Mouse (Mus musculus): ENCODE data around the gene Hspb11. TPM values are rescaled to one million over a fixed set of nuclear protein-coding genes. Genes with fewer than 3 reads are reported as not detected.

Hspb11 gene
- total RNA-seq, 2 experiments from 2014 or later: 21.7 to 26.0 TPM

DNA sequence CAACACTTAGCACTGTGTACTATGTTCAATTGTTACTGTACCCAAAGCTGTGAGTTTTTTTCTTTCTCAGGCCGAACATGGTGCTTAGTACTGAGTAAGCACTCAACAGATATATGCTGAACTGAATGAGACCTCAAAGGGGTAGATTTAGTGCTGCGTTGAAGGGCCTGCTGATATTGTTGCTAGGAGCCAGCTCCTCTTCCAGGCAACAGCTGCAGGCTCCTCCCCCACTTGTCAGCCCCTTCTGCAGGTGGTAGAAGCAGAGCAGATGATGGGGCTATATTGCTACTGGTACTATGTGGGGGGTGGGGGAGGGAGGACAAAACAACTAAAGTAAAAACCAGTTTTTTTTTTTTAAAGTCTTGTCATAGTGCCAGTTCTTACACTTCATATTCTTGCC, 3.9 kb upstream of the Hspb11 start:
- no peak for DNase-seq

GRCm38 (mm10) chr4:107250494-107250893, 2.9 kb upstream of the Hspb11 start:
- DNase-seq: peak; percentile 17

GRCm38 (mm10) chr4:107252522-107252921, 871 bp upstream of the Hspb11 start:
- DNase-seq: no peak

DNA sequence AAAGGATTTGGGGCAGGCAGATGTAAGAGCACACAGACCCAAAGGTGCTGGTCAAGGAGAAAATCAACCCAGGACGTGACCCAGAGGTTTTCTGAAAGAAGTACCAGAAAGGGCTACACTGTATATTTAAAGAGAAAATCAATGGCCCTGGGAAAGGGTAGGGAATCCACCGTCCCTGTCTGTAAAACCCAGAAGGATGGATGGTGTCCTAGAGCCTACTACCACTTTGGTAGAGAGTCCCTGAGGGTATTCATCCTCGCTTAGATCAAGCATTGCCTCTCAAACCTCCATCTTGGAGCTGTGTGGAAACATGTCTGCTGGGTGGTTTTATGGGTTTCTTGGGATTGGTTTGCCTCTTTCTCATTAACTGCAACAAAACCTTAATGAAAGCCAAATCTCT, 1.0 kb downstream of the Hspb11 start:
- no peak for DNase-seq

DNA sequence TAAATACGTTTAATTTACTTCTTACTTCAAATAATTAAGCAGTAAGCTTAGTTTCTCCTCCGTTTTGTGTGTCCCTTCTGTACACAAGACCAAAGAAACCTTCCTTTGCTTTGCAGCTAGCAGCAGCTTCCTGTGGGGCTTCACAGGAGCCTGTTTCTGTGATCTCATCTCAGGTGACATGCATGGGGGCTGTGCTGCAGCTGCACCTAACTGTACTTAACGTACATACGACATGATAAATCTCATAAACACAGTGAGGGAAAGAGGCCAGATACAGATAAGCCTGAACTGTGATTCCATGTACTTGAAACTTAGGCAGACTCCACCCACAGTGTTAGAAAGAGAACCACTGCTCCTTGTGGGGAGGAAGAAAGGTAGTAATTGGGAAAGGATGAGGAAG, 6.6 kb downstream of the Hspb11 start:
- DNase-seq: no peak

DNA sequence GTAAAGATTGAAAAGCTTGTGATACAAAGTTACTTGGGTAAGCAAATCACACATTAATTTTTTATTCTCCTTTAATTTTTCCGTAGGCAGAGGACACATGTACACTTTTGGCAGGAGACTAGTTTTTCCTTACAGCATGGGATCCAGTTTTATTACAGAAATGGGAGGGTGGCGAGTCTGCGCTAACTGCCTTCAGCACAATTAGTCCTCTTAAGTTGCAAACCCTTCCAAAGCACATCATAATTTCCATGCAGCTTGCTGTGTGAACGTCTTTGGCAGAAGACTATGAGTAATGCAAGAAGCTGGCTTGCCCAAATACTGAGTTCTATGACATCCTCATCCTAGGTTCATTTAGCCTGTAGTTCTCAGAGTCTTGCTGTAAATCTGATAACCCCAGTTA, 20.3 kb downstream of the Hspb11 start:
- no peak for DNase-seq

DNA sequence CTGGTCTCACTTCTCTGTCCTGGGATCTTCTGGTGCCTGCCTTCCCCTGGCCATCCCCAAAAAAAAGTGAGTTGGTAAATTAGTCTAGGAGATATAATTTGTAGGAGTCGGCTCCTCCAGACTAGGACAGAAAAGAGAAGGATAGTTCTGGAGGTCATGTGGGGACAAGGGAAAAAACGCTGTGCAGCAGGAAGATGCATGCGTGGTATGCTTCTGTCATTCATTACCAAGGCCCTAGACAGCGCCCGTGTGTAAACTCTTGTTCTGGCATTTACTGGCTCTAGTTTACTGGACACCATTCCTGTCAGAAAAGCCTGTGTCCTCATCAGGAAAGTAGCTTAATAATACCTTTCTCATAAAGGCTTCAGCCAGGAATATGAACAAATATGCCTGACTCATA, 21.1 kb downstream of the Hspb11 start:
- DNase-seq: no peak

- no peak for DNase-seq
These were observed 24.9 kb downstream of the Hspb11 start for GRCm38 (mm10) chr4:107278188-107278707.

GRCm38 (mm10) chr4:107280843-107281475, 27.6 kb downstream of the Hspb11 start:
- no peak for DNase-seq

DNA sequence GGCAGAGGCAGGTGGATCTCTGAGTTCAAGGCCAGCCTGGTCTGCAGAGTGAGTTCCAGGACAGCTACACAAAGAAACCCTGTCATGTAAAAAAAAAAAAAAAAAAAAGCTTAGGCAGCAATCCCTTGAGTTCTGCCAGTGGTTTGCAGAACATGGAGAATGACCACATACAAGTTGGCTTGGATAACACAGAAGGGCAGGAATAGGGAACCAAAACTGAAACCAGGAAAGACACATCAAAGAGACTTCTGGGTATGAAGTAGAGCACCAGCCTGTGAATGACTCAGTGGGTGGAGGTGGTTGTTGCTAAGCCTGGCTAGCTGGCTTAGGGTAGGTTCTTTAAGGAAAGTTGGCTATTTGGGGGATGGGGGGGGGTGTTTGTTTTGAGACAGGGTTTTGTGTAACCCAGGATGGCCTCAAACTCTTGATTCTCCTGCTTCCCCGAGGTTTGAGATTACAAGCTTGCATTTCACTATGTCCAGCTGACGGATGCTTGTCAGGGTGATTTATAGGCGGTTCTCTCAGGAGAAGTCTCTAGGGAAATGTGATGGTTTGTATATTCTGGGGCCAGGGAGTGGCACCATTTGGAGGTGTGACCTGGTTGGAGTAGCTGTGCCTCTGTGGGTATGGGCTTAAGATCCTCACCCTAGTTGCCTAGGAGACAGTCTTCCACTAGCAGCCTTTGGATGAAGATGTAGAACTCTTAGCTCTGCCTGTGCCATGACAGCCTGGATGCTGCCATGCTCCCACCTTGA, 32.2 kb downstream of the Hspb11 start:
- DNase-seq: no peak

DNA sequence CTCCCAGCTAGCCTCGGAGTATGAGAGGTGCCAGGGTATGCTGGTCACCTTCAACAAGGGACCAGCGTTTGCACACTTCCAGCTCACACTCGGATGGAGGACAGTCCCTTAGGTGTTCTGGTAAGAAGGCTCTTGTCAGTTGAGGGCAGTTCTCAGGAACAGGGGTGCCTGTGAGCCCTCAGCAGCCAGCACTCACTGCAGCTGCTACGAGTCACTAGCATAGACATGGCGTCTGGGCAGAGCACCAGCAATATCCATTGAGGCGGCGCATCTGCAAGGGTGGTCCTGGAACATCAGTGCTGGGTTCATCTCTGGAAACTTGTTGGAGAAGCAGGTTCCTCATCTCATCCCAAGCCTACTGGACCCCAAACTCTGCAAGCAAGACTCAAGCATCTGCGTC, 33.0 kb downstream of the Hspb11 start:
- DNase-seq: no peak

DNA sequence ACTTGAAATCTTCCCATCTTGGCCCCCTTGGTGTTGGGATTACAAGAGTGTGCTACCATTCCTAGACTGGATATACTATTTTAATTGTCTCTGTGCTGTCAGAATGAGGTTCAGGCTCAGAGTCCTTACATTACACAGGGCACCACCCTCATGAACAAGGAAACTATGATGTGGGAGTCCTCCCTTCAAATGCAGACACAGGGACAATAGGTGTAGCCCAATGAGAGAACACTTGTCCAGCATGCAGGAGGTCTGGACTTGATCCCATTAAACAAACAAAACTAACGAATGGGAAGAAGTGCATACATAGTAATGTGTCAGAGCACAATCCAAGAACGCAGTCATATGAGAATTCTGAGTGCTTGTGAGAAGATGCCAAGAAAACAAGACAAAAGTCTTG, 34.1 kb downstream of the Hspb11 start:
- DNase-seq: no peak

- DNase-seq: no peak
These were observed 38.3 kb downstream of the Hspb11 start for GRCm38 (mm10) chr4:107291611-107292272.

- no peak for DNase-seq
These were observed 38.9 kb downstream of the Hspb11 start for GRCm38 (mm10) chr4:107292273-107292662.

DNA sequence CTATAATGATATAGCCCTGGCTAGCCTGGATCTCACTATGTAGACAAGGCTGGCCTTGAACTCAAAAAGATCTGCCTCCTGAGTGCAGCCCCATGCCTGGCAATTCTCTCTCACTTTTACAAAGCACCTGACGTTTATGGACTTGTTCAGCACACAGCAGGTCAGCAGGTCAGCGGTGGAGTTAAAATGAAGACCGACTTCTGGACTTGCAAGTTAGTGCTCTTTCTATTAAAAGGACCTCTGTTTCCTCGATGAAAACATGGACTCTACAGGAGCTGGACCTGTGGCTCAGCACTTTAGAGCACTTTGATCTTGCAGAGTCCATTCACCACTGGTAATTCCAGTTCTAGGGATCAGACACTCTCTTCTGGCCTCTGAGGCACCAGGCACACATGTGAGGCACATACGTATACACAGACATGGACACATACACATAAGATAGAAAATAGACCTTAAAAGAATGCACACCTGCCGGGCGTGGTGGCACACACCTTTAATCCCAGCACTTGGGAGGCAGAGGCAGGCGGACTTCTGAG, 44.7 kb downstream of the Hspb11 start:
- DNase-seq: no peak

GRCm38 (mm10) chr4:107299779-107300340, 46.5 kb downstream of the Hspb11 start:
- DNase-seq: no peak

DNA sequence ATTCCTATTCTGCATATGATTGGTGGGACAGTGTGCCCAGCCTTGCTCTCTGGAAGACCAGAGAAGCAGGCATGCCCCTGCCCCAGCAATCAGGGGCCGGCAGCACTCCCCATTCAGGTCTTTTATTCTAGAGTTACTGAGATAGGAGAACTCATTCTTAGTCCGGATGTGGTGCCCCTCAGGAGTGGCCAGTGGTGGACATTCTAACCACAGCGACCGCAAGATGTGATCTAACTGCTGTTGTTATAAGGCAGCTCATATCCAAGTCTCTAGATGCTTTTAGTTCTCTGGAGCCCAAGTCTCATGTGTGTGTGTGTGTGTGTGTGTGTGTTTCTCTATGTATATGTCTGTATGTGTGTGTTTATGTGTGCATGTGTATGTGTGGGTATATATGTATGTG, 47.0 kb downstream of the Hspb11 start:
- no peak for DNase-seq

- no peak for DNase-seq
These were observed 47.6 kb downstream of the Hspb11 start for GRCm38 (mm10) chr4:107300902-107301555.

DNA sequence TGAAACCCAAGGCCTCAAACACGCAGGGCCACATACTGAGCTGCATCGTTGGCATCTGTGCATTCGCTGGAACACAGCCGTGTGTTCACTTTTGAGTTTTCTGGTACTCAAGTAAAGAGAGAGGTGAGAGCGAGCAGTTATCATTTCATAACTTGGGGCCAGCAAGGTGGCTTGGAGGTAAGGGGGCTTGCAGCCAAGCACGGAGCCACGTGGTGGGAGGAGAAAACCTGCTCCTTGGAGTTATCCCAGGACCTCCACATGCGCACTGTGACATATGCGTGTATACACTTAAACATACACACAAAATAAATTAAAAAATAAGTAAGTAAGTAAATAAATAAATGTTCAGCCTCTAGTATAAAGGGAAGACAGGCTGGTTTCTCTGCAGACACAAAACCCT, 48.8 kb downstream of the Hspb11 start:
- DNase-seq: no peak

GRCm38 (mm10) chr4:107302832-107303231, 49.4 kb downstream of the Hspb11 start:
- DNase-seq: no peak

- no peak for DNase-seq
These were observed 50.1 kb downstream of the Hspb11 start for GRCm38 (mm10) chr4:107303531-107303930.

DNA sequence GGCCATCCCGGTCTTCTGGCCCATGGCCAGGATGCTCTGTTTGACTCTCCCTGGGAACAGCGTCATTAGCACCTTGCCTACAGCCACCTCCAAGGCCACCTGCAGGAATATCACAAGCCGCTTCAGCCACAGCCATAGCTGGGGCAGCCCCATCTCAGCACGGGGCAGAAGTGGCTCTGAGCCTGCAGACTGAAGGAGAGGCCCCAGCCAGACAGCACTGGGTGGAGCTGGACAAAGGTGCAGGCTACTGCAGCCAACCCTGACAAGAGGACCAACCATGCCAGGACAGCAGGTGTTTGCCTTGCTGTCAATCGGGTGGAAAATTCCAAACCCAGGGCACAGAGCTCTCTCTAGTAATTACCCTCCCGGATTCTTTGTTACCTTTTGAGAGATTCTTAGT, 53.6 kb downstream of the Hspb11 start, which contains the start of gene Dio1:
Dio1 (minus strand) TSS at position 204 of the 400 bp plus-strand sequence.
- no peak for DNase-seq
